Mouse (Mus musculus) MEL-GATA-1-ER (cell line): ENCODE data around the gene Cbln1.

Experiments used
- DNase-seq: peaks from one replicate; pipeline ENCODE4 v3.0.0-alpha.2; 2012; ENCODE audit warnings: low read depth; ENCODE audit errors: extremely low read depth

Cbln1 gene

DNA sequence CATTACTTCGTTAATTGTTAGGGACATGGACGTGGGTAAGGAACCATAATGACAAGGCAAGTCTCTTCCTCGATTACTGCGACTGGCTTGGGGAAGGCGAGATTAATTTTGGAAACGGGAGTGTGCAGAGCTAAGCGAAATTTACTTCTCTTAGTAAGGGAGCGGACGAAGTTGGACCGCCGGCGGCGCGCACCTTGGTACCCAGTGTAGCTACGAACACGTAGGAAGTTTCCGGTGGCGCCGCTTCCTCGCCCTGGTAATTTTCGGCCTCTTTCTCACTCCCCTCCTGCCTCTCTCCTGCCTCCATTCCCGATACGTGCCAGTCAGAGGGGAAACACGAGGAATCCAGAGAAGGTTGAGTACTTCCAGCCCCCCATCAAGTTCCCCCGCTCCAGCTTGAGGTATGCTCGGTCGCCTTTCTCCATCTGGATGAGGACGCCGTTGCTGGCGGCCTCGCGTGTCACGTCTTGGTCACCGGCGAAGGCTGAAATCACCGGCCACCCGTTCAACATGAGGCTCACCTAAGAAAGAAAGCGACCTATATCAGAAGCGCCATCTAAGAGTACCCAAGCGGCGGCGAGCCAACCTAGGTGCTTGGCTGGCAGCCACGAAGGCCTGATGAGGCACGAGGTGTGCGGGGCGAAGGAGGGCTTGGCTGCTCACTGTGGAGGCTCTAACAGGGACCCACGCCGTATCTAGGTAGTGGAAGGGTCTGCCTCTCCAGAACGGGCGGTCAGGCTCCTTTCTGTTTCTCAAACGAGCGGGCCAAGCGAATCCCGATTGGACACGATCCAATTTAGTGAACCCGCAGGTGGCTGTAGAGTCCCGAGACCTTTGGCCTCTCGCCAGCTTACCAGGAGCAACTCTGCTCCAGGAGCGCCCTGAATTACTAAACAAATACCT is 2.2 kb downstream of the Cbln1 start:
- DNase-seq: no peak

DNA sequence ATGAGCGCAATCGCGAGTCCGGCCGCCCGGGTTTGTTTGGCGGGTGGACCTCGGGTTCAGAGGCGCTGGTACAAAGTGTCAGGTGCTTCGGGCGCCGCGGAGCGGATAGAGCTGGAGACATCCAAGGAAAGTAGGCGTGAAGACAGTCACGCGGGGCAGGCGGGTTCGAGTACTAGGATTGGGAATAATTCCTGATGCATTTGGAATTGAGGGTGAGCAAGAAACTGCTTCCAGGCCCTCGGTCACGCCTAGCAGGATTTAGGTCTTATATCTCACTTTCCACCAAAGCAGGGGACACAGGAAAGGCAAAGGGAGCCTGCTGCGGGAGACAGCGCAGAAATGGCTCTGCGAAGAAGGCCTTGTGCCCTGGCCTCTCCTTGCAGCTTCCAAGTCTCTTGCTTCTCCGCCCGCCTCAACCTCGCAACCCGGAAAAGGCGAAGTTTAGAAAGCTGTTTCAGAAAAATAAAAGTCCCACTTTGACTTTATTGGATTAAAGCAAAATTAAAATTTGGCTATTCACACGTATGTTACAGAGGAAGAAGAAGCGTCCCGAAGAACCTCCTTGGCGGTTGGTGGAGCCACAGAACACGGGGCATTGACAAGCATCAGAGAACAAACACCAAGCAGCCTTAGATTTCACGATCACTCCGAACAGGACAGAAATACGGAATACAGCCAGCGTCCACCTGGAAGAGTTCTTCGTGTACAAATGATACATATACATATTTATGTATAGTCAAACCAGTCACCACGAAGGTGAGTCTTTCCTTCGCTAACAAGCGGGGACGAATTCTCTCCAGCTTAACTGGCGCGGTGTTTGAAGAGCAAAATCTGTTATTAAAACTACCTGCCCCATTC is 3.2 kb downstream of the Cbln1 start:
- DNase-seq: no peak

DNA sequence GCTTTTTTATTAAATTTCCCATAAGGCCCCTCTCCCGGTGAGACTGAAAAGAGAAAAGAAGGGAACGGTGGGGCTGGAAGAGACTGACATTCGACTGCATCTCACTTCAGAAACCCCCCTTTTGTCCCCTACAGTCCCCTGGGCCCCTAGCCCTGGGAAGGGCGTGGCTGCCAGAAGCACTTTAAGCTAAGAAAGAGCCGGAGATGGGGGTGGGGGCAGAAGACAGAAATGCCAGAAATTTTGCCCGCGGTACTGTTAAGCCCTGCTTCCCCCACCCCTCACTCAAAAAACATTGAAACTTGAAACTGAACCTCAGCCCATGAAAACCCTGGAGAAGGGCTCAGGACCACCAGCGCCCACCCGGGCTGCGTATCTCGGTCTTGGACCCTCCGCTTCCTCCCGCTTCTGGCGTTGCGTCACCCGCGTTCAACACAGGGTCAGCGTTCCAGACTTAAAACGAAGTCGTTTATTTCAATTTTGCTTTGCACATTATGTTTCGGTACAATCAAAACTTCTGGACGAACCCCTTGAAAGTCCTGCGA is 3.9 kb downstream of the Cbln1 start:
- DNase-seq: no peak

DNA sequence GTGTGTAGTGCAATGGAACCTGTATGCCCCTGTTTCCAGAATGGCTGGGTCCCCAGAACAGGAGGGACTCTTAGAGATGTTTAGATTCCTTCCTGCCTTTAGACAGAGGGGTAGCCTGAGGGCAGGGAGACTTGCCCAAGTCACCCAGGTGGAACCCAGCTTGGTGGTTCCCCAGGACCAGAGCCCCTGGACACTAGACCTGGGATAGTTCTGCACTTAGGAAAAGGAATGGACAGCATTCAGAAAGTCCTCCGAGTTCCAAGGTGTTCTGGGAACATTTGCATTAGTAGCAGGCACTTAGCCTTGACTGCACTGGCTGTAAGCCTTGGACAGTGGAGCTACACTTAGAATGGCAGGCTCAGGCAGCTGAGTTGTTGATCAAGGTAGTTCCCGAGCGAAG is 4.5 kb downstream of the Cbln1 start:
- DNase-seq: no peak

DNA sequence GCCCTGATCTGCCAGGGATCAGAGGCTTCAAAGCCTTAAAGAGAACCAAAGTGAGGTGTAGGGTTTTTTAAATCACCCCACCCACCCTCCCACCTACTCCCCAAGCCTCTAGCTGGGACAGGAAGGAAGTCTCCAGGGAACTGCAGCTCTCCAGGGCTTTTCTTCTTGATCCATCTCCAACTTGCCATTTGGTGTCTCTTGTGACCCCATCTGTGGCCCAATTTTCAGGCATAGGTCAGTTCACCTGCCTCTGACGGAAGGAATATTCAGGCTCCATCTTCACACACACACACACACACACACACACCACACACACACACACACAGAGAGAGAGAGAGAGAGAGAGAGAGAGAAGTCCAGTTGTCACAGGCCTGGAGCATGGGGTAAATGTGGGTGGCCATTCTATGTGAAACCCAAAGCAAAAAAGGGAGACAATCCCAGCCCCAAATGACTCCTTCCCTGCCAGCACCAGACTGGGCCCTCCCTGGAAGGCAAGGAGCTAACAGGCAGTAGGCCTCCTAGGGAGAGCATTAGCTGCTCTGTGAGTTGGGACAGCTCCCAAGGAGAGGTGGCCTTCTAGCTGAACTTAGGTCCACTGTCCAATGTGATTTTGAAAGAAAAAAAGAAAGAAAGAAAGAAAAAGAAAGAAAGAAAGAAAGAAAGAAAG is 5.3 kb downstream of the Cbln1 start:
- no peak for DNase-seq

DNA sequence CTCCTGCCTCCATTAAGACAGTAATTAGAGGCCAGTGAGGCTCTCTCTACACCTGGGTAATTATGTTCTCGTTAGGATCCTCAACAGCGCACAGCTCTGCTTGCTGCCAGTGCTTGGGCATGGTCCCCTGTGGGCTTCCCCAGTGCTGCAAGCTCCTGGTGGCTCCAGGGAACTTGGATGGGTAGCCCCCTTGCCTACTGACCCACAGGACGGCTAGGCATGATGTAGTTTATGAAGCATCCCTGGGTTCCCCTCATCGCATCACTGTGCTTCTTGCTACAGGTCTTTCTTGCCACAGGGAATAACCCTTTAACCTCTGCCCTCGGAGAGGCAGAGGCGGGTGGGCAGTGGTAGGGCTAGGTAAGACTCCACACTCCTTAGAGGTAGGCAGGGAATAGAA is 6.1 kb downstream of the Cbln1 start:
- no peak for DNase-seq

DNA sequence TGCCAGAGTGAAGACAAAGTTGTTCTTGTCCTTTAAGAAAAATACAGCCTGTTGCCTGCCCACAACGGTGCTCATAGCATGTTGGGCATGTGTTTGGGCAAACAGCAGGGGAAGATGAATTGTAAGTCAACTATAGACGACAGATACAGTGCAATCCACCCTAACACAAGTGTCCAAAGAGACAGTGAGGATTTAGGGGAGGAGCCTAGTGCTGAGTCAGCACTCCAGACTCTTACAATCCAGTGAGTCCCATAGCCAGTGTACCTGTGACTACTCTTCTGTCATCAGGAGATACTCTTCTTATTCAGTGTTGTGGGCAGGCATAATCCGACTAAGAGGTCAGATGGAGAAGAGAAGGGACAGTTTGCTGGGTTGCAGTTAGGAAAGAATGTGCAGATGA is 8.0 kb downstream of the Cbln1 start:
- no peak for DNase-seq

DNA sequence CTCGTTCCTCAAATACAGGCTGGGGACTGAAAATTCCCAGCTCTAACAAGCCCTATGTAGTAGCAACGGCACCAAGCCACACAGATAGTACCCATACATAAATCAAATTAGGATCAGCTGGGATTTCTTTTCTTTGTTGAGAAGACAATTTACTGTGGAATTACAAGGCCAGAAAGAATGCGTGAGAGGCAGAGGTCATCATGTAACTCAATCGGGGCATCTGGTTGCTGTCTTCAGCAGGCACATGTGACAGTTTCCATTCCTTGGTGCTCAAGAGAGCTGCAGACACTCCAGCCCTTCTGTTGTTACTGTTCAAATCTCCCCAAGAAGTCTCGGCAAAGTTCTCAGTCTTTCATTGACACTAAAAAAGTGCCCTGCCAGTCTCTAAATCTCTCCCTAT is 10.6 kb downstream of the Cbln1 start:
- no peak for DNase-seq

DNA sequence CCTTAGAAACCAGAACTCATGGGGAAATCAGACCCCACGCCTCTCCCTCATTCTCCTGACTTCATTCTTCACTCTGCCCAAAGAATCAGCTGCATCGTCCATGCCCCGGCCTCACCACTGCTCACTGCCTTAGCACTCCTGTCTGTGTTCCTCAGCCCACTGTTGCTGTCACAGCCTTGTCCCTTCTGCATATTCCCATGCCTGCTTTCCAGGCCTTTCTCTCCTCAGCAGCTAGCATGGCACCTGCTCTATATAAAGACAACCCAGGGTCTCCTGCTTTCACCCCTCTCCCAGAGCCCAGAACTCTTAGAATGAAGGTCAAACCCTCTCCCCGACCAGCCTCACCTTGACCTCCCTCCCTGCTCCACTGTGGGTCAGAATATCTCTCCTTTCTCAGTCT is 15.5 kb downstream of the Cbln1 start:
- no peak for DNase-seq

DNA sequence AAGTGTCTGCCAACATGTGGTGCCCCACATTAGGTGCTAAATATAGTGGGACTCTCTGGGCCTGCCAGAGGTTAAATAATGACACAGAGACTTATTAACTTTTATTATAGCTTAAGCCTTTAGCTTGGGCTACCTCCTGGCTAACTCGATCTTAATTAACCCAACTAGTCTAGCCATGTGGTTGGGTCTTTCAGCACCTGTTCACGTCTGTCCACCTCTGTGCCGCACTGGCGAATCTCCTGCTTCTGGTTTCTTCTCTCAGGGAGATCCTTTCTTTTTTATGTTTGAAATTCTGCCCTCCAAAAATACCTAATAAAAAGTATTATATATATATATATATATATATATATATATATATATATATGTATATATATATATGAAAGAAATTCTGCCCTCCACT is 19.6 kb downstream of the Cbln1 start:
- DNase-seq: no peak

DNA sequence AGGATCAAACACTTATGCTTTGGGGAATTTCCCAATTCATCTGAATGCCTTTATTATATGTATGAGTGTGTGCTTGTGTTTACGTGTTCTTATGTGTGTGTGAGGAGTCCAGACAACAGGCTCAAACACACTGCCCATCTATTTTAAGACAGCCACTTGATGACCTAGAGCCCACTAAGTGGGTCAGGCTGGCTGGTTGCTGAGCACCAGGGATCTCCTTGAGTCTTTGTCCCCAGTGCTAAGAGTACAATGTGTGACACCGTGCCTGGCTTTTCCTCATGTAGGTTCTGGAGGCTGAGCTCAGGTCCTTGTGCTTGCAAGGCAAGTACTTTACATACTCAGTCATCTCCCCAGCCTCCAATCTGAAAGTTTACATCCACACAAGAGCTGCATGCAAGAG is 20.7 kb downstream of the Cbln1 start:
- DNase-seq: no peak

DNA sequence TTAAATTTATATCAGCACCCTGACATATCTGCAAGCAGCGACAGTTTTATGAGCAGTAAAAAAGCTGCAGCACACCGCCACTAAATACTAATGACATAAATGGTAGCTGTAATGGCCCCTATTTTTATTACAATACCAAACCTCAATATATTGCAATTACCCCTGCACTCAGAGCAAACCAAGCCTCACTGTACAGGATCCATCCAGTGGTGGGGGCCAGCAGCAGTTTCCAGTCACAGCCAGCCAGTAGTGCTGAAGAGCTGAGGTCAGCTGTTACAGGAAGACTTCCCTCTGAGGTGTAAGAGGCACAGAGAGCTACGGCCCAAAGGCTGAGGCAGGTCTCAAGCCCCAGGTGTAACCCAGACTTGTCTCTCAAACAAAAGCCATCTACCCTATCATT is 37.8 kb downstream of the Cbln1 start:
- no peak for DNase-seq

DNA sequence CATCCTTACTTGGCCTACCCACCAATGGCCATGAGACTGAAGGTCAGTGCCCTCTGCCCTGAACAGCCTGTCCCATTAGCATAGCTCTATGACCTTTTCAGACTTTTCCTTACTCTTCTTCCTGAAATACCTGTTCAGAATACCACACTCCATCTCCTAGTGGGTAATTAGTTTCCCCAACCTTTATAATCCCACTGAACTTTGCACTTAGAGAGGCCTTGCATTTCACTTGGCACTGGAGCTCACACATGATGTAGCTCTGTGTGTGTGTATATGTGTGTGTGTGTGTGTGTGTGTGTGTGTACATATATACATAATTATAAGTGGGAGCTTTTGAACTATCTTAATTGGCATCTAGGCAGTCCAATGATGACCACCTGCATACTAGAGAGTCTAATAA is 45.2 kb downstream of the Cbln1 start:
- no peak for DNase-seq

DNA sequence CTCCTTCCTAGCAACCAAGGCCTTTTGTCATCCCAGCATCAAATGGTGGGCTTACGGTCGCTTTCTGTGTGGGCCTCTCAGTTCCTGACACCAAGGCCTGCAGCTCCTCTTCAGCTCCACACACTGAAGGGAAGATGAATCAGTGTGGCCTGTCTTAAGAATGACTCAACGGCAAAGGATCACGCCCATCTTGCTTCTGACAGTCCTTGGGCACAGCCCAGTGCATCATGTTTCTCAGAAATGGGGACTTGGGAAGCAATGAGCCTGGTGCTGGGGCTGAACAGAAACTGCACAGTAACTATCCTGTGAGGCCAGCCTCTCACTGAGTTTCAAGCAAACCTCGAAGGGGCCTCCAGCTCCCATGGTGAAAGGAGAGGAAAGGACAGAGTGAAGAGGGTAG is 47.7 kb downstream of the Cbln1 start:
- no peak for DNase-seq

DNA sequence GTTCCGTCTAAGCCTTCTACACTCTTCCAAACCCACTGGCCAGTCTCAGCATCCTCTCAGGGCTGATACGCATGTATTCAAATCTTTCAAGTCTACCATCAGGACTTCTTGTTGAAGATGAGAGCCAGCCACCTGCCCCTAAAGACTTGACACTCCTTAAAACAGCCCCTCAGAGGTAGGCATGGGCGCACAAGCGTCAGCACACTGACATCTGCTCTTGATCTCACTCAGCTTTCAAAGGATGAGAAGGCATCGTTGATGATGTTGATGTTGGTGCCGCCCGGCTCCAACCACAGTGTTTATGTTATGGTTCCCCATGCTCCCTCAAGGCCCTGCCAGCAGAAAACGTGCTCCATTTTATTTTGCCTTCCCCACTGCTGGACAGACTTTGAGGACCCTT is 50.7 kb downstream of the Cbln1 start:
- no peak for DNase-seq
